In genomic region chr5:63648187-63648586, GRCm38 (mm10) we compare ENCODE assay signal across 10 mouse cellular contexts. TPM values are rescaled to one million over a fixed set of nuclear protein-coding genes. Genes with fewer than 3 reads are reported as not detected.
DNase-seq lines count a peak whose midpoint lies in the region; ATAC-seq and TF ChIP-seq lines count a peak whose summit lies in the region.
"Had no signal": no experiment of that assay in that cellular context is flagged by ENCODE, and none has a peak within 500 bp of the region (broad histone marks: within the 10 kb centered on the region; RNA-seq: fewer than 3 reads in every experiment).

No protein-coding gene starts in this region.

- no peaks in the 10 kb centered on the region for H3K9me3 ChIP-seq in forebrain, postnatal 0 days (ENCODE audit: low read length)

- no peak overlapping the region for H3K4me3 ChIP-seq in forebrain, postnatal 0 days (ENCODE audit: low read depth, low read length)

- no peaks in the 10 kb centered on the region for H3K27me3 ChIP-seq in forebrain, postnatal 0 days (ENCODE audit: insufficient read depth, low read length)

- no peaks in the 10 kb centered on the region for H3K4me1 ChIP-seq in forebrain, postnatal 0 days (ENCODE audit: insufficient read depth)

- WGBS in forebrain, postnatal 0 days, result 38% methylated on average over 2 of the region's 2 CpGs

- TF ChIP-seq CTCF in forebrain, postnatal 0 days (IDR thresholded peaks at IDR 0.05; ENCODE audit: low read depth), result peak; percentile 77

- peak; percentile 42 to 70 for DNase-seq in layer of hippocampus, adult 18-20 months (ENCODE audit: low spot score in 2 of 2)
- no peak for DNase-seq in layer of hippocampus, postnatal 25 days (ENCODE audit: extremely low spot score in 1 of 2, low spot score in 1 of 2)
- DNase-seq in forebrain, postnatal 0 days, result peak; percentile 64
- DNase-seq in layer of hippocampus, adult 9-11 months, result peak; percentile 43
- peak; percentile 70 to 78 for DNase-seq in right cerebral cortex, postnatal 10 days (ENCODE audit: low spot score in 2 of 2)
- no peak for DNase-seq in heart, adult 9 months (ENCODE audit: low spot score in 2 of 2)
- no peak for DNase-seq in urinary bladder, postnatal 14 days (ENCODE audit: low spot score)
- DNase-seq: thymus, postnatal 14 days had no signal

- H3K4me2 ChIP-seq in forebrain, postnatal 0 days (ENCODE audit: low read depth), result no peak overlapping the region

- no peak overlapping the region for H3K9ac ChIP-seq in forebrain, postnatal 0 days

- peak; percentile 85 for ATAC-seq in forebrain, postnatal 0 days

- no peak overlapping the region for H3K27ac ChIP-seq in forebrain, postnatal 0 days (ENCODE audit: low read depth, low read length)

- H3K36me3 ChIP-seq in forebrain, postnatal 0 days (ENCODE audit: insufficient read depth), result no peaks in the 10 kb centered on the region

RNA-seq across cellular contexts. Expression of gene Nwd2, which starts 0.7 kb away (rescaled TPM):
- 10 to 100 TPM; 17.7 to 18.4 TPM for total RNA-seq in layer of hippocampus, adult 18-20 months (2021)
- total RNA-seq in layer of hippocampus, postnatal 25 days (2021), result 10 to 100 TPM; 20.9 to 24.5 TPM
- total RNA-seq in forebrain, postnatal 0 days (2014; rRNA removed), result 33.4 and 44.9 TPM in 2 replicates
- 13.2 and 16.5 TPM in 2 replicates for polyA plus RNA-seq in forebrain, postnatal 0 days (2015; fragmentation: Nextera tagmentation; extraction: Ambion mirVana)
- total RNA-seq: common myeloid progenitor, adult 5-6 weeks; granulocyte monocyte progenitor cell, adult 5-6 weeks had no signal

Comparison
In these comparisons a context has a peak if more than half of its experiments do, and no peak if none do; other contexts are left out.
1. DNase-seq: peak in layer of hippocampus, adult 18-20 months (2 of 2), forebrain, postnatal 0 days (single experiment), layer of hippocampus, adult 9-11 months (single experiment) and right cerebral cortex, postnatal 10 days (2 of 2); none in layer of hippocampus, postnatal 25 days (0 of 2), heart, adult 9 months (0 of 2) and urinary bladder, postnatal 14 days (single experiment).